Mouse (Mus musculus) lung, postnatal 25 days (tissue): Measurements from ENCODE around the gene Tex35.

Experiments
- DNase-seq: peaks from one replicate; pipeline ENCODE4 v3.0.0; 2022; ENCODE audit warnings: low spot score

Gene Tex35

GRCm38 (mm10) chr1:157081076-157081804, 27.2 kb downstream of the Tex35 start:
- no peak for DNase-seq

GRCm38 (mm10) chr1:157080071-157080470, 28.4 kb downstream of the Tex35 start:
- no peak for DNase-seq

- no peak for DNase-seq
Observed at GRCm38 (mm10) chr1:157079384-157080025, 29.0 kb downstream of the Tex35 start.

GRCm38 (mm10) chr1:157076781-157077705, 31.4 kb downstream of the Tex35 start:
- peak; percentile 85 for DNase-seq

GRCm38 (mm10) chr1:157076257-157076656, 32.2 kb downstream of the Tex35 start:
- peak; percentile 77 for DNase-seq

GRCm38 (mm10) chr1:157074937-157075336, 33.5 kb downstream of the Tex35 start:
- no peak for DNase-seq

GRCm38 (mm10) chr1:157074371-157074770, 34.1 kb downstream of the Tex35 start:
- DNase-seq = no peak

GRCm38 (mm10) chr1:157073592-157073991, 34.9 kb downstream of the Tex35 start:
- no peak for DNase-seq

- no peak for DNase-seq
Observed at GRCm38 (mm10) chr1:157069181-157069828, 39.2 kb downstream of the Tex35 start.

- DNase-seq = no peak
Observed at GRCm38 (mm10) chr1:157068316-157068715, 40.2 kb downstream of the Tex35 start.

GRCm38 (mm10) chr1:157065819-157066730, 42.4 kb downstream of the Tex35 start:
- no peak for DNase-seq

GRCm38 (mm10) chr1:157063318-157064115, 45.0 kb downstream of the Tex35 start:
- no peak for DNase-seq

- DNase-seq = no peak
Observed at GRCm38 (mm10) chr1:157062445-157062825, 46.0 kb downstream of the Tex35 start.

GRCm38 (mm10) chr1:157061800-157062444, 46.6 kb downstream of the Tex35 start:
- no peak for DNase-seq

- no peak for DNase-seq
Observed at GRCm38 (mm10) chr1:157061170-157061569, 47.3 kb downstream of the Tex35 start.

- no peak for DNase-seq
Observed at GRCm38 (mm10) chr1:157060441-157061135, 47.9 kb downstream of the Tex35 start.

- no peak for DNase-seq
Observed at GRCm38 (mm10) chr1:157055901-157056300, 52.6 kb downstream of the Tex35 start.

GRCm38 (mm10) chr1:157055288-157055831, 53.1 kb downstream of the Tex35 start:
- DNase-seq = no peak

- no peak for DNase-seq
Observed at GRCm38 (mm10) chr1:157054659-157055058, 53.8 kb downstream of the Tex35 start.
